Mouse (Mus musculus) hindbrain, embryonic 16.5 days (tissue): ENCODE measurements around the gene Ldhal6b. TPM values are rescaled to one million over a fixed set of nuclear protein-coding genes. Genes with fewer than 3 reads are reported as not detected.

ENCODE experiments used
- ATAC-seq: fragments of 200-750 bp; cut with Nextera tagmentation; 2 replicates; pipeline ENCODE4 v1.8.0; 2017; ENCODE audit warnings: moderate TSS enrichment, moderate library complexity
- H3K27ac ChIP-seq: fragments of 300-500 bp; sonication (generic); 2 replicates; pipeline ENCODE4 v1.5.1; 2014; ENCODE audit warnings: low read depth, mild to moderate bottlenecking, control low read depth, low read length, moderate library complexity
- H3K27me3 ChIP-seq: fragments of 300-500 bp; sonication (generic); replicated peaks from 2 replicates; pipeline ENCODE4 v1.6.1; 2014; ENCODE audit warnings: low read length; ENCODE audit not compliant: control insufficient read depth, insufficient read depth
- H3K36me3 ChIP-seq: fragments of 300-500 bp; sonication (generic); 2 replicates; pipeline ENCODE4 v1.6.1; 2014; ENCODE audit warnings: mild to moderate bottlenecking, low read length, moderate library complexity, mixed read lengths; ENCODE audit not compliant: control insufficient read depth, insufficient read depth
- H3K4me1 ChIP-seq: fragments of 300-500 bp; sonication (generic); 2 replicates; pipeline ENCODE4 v1.6.1; 2014; ENCODE audit warnings: low read depth, low read length; ENCODE audit not compliant: control insufficient read depth, insufficient read depth
- H3K4me2 ChIP-seq: fragments of 300-500 bp; sonication (generic); 2 replicates; pipeline ENCODE4 v1.6.1; 2014; ENCODE audit warnings: mild to moderate bottlenecking, low read length, control low read depth, moderate library complexity
- H3K4me3 ChIP-seq: fragments of 300-500 bp; sonication (generic); 2 replicates; pipeline ENCODE4 v1.5.1; 2014; ENCODE audit warnings: mild to moderate bottlenecking, low read length, control low read depth, moderate library complexity
- H3K9ac ChIP-seq: fragments of 300-500 bp; sonication (generic); 2 replicates; pipeline ENCODE4 v1.6.1; 2014; ENCODE audit warnings: low read depth, mild to moderate bottlenecking, control low read depth, low read length, moderate library complexity
- H3K9me3 ChIP-seq: fragments of 300-500 bp; sonication (generic); 2 replicates; pipeline ENCODE4 v1.6.1; 2014; ENCODE audit warnings: mild to moderate bottlenecking, low read length, moderate library complexity; ENCODE audit not compliant: control insufficient read depth
- WGBS: fragments of 180-500 bp; shearing (Covaris S2); extraction: QIAGEN DNeasy Blood & Tissue Kit; methylation state at CpG from one replicate; pipeline ENCODE4 v1.1.7; 2014; 5-methylcytosine and 5-hydroxymethylcytosine counted together
- polyA plus RNA-seq: library from polyadenylated mRNA; unstranded; fragments of >200 nt; fragmentation: Nextera tagmentation; extraction: Ambion mirVana; gene quantifications from 2 replicates; pipeline ENCODE4 v1.2.1, GENCODE M21; 2015

The Ldhal6b gene
- polyA plus RNA-seq, 1 experiment from 2014 or later = not detected

DNA sequence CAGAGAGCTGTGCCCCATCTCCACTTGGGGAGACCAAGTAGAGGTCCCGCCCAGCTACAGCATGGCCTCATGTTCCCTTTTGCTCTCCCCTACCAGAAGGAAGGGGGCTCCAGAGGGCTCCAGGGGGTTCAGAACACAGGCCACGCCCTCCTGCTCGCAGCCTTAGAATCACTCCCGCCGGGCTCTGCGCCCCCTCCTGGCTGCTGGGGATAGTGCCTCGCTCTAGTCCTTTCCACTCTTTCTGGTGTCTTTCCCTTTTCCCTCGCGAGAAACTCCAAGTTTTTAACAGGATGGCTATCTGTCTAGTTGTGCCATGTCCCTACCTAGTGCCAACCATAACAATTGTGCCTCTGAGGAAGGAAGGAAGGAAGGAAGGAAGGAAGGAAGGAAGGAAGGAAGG, 16.5 kb downstream of the Ldhal6b start:
- Histone ChIP-seq H3K27me3 (no peaks in the 10 kb centered on the region; the same call in 1 of the 2 replicates), H3K27ac (no peak overlapping the region), H3K4me1 (peaks cover 8% of the 10 kb centered on the region), H3K9ac (no peak overlapping the region), H3K9me3 (no peaks in the 10 kb centered on the region), H3K4me2 (peak overlapping the region; percentile 26; the same call in 1 of the 2 replicates), H3K36me3 (no peaks in the 10 kb centered on the region), H3K4me3 (no peak overlapping the region)
- 2% methylated on average over 9 of the region's 9 CpGs for WGBS
- ATAC-seq = no peak

DNA sequence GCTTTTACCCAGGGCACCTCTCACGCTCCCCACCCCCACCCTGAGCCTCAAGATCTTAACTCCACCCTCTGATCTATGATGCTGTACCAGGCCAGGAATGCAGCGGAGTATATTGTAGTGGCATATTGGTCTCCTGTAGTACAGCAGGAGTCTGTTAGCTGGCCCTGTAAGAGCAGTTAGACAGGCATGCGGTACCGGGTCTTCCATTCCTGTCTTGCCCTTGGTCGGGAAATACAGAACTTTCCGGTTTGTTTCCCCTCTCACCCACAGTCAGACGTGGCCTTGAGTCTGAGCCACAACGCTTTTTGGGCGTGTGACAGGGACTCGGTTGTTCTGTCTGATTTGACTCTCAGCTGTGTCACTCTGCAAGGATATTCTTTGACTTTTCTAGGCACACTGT, 17.3 kb downstream of the Ldhal6b start:
- no peaks in the 10 kb centered on the region for H3K9me3 ChIP-seq
- H3K4me1 ChIP-seq = peaks cover 8% of the 10 kb centered on the region
- WGBS = 91% methylated on average over 10 of the region's 10 CpGs
- H3K4me2 ChIP-seq = no peak overlapping the region
- no peaks in the 10 kb centered on the region for H3K36me3 ChIP-seq
- ATAC-seq = no peak
- no peaks in the 10 kb centered on the region; the same call in 1 of the 2 replicates for H3K27me3 ChIP-seq
- H3K27ac ChIP-seq = no peak overlapping the region
- H3K9ac ChIP-seq = no peak overlapping the region
- no peak overlapping the region for H3K4me3 ChIP-seq

DNA sequence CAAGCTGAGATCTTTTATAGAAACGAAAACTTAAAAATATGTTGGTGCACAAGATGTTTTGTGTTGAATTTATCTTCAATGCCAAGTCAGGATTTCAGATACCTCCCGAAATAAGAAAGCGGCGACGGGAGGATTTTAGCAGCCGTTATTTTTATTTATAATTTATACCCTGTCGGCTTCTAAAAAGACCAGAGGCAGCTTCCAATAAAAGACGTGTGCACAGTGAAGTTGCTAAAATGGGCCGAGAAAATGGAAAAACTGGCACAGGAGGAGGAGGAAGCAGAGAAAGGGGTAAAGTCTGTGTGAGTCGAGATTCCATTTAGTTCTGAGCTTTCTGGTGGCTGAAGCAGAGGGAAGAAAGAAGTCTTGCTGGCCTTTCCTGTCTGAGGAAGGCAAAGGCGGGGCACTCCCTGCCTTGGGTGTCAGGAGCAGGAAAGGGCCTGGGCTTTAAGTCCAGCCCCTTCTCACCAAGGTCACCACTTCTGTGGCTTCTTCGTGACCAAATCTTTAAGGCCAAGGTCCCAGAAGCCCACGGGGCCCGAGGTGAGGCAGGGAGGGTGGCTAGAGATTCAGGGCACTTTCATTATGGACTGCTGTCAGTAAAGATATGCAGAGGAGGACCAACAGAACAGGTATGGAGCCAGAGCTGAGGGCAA, 18.0 kb downstream of the Ldhal6b start:
- no peak for ATAC-seq
- peaks cover 8% of the 10 kb centered on the region for H3K4me1 ChIP-seq
- no peak overlapping the region for H3K9ac ChIP-seq
- 82% methylated on average over 14 of the region's 14 CpGs for WGBS
- H3K4me3 ChIP-seq = no peak overlapping the region
- H3K4me2 ChIP-seq = no peak overlapping the region
- no peak overlapping the region for H3K27ac ChIP-seq
- H3K27me3 ChIP-seq = no peaks in the 10 kb centered on the region; the same call in 1 of the 2 replicates
- H3K36me3 ChIP-seq = no peaks in the 10 kb centered on the region
- H3K9me3 ChIP-seq = no peaks in the 10 kb centered on the region

DNA sequence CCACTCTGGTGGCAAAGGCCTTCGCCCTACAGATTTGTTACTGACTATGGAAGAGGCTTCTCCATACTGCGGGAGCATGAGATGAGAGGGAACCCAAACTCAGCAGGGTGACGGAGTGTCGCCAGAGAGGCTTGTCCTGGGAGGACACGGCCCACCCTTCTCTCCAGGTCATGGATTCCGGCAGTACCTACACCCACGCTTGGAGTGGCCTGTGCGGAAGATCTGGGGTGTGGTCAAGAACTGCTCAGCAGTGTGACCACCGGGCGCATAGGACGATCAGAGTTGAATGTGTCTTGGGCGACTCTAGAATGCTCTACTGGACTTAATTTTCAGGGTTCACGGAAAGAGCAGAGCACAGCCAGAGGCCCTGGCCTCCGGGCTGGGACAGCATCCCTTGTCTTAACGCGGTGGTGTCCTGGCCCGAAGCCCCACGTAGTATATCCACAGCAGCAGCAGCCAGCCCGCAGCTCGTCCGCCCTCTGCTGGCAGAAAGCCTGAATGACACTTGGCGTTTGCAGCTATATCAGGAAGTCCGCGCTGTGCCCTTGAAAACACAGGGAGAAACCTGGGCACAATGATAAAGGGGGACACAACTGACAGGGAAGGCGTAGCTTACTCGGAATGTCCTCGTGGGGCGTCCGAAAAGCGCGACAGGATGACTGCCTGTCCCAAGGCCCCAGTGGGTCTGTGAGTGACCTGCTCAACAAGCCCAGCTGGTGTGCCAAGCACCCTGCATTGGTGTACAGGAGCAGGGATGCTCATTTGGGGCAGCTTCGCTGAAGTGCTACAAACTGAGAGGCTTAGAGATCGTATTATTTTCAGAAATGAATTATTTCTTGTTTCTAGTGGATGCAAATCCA, 21.2 kb downstream of the Ldhal6b start:
- ATAC-seq = peak; percentile 89
- peak overlapping the region; percentile 37 for H3K4me2 ChIP-seq
- no peak overlapping the region for H3K4me3 ChIP-seq
- H3K9ac ChIP-seq = peak overlapping the region; percentile 53
- WGBS = 26% methylated on average over 33 of the region's 33 CpGs
- no peak overlapping the region for H3K27ac ChIP-seq
- no peaks in the 10 kb centered on the region for H3K9me3 ChIP-seq
- H3K27me3 ChIP-seq = no peaks in the 10 kb centered on the region
- peaks cover 4% of the 10 kb centered on the region; the same call in 1 of the 2 replicates for H3K4me1 ChIP-seq
- no peaks in the 10 kb centered on the region for H3K36me3 ChIP-seq

DNA sequence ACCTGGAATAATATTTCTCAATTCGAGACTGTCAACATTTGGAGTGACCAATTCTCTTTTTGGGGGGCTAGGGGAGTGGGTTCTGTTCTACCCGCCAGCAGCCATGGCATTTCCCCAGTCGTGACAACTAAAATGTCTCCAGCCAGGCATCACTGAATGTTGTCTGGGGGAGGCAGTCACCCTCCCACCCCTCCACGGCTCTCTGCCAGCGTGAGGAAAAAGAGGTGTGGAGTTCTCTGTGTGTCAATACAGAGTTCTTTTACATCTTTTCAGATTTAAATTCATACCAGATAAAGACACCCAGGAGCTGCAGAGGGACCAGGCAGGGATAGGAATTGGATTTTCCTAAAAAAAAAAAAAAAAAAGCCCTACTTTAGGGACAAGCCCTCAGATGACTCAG, 22.4 kb downstream of the Ldhal6b start:
- Histone ChIP-seq H3K36me3 (no peaks in the 10 kb centered on the region), H3K4me1 (peaks cover 2% of the 10 kb centered on the region; the same call in 1 of the 2 replicates), H3K27me3 (no peaks in the 10 kb centered on the region), H3K9ac (no peak overlapping the region), H3K9me3 (no peaks in the 10 kb centered on the region), H3K4me3 (no peak overlapping the region), H3K27ac (no peak overlapping the region), H3K4me2 (no peak overlapping the region)
- no peak for ATAC-seq
- 65% methylated on average over 5 of the region's 5 CpGs for WGBS

DNA sequence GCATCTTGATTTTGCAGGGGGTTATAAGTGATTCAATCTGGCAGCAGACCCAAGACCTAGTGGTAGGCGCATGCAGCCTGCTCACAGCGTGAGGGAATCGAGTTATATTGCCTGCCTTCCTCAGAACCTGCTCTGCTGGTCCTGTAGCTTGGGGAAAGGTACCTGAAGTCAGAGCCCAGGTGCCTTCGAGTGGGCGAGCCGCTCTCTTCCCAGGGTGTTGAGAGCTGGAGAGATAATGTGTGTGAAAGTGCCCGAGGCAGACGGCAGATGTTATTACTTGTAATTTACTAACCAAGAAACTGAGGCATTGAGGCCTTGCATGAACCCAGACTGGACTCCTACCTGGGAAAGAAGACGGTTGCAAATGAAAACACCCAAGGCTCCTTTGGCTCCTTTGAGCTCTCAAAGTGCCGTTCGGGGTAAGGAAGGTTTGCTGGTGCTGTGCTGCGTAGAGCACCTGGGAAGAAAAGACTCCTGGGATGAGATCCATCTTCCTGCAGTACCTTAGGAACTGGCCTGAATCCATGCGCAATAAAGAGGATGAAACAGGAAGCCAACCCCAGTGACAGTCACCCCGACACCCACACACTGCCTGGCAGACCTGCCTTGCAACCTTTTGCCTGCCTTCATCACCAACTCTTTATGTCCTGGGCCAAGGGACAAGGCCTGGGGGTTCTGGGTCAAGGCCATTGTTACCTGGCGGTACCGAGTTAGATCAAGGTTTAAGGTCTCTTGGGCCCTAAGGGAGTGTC, 22.9 kb downstream of the Ldhal6b start:
- Histone ChIP-seq H3K4me2 (no peak overlapping the region), H3K9me3 (no peaks in the 10 kb centered on the region), H3K4me3 (no peak overlapping the region), H3K36me3 (no peaks in the 10 kb centered on the region), H3K27me3 (no peaks in the 10 kb centered on the region), H3K9ac (no peak overlapping the region), H3K4me1 (peaks cover 3% of the 10 kb centered on the region), H3K27ac (no peak overlapping the region)
- no peak for ATAC-seq
- WGBS = 88% methylated on average over 16 of the region's 16 CpGs

DNA sequence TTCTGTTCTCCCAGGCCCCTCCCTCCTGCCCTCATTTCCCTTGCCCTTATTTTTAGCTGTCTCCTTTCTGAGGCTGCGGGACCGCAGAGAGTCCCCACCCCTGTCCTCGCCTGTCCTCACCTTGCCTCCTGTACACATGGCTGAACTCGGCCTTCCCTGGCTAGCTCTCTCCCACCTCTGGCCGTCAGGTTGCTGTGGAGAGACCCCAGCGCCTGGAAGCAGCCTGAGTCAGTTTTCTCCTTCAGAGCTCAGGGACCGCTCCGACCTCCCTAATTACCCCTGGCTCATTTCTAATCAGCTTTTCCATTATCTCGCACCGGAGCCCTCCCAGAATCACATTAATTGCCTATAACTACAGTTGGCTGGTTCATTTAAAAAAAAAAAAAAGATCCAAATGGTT, 27.9 kb downstream of the Ldhal6b start:
- Histone ChIP-seq H3K27me3 (no peaks in the 10 kb centered on the region), H3K4me1 (peaks cover 6% of the 10 kb centered on the region; the same call in 1 of the 2 replicates), H3K9me3 (no peaks in the 10 kb centered on the region), H3K27ac (peak overlapping the region; percentile 45; the same call in 1 of the 2 replicates), H3K9ac (no peak overlapping the region), H3K4me3 (no peak overlapping the region), H3K4me2 (no peak overlapping the region), H3K36me3 (no peaks in the 10 kb centered on the region)
- ATAC-seq = peak; percentile 63; the same call in 1 of the 2 replicates
- whole genome bisulfite sequencing = 43% methylated on average over 10 of the region's 10 CpGs

DNA sequence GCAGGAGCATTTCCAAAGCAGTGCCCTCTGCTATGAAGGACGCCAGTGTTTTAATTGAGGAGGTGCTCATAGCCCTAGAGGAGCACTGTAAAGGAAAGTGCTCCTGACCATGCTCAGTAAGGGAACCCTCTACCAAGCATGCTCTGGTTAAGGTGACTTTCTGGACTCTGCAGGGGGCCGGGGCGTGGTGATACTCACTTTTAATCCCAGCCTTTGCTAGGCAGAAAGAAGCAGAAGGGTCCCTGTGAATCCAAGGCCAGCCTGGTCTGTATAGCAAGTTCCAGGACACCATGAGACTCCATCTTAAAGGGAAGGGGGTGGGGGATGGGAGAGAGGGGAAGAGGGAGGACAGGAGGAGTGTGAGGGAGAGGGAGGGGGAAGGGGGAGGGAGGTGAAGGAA, 30.2 kb downstream of the Ldhal6b start:
- WGBS = 70% methylated on average over 3 of the region's 3 CpGs
- Histone ChIP-seq H3K27ac (no peak overlapping the region), H3K36me3 (no peaks in the 10 kb centered on the region), H3K9ac (no peak overlapping the region), H3K27me3 (no peaks in the 10 kb centered on the region), H3K4me1 (peaks cover 6% of the 10 kb centered on the region; the same call in 1 of the 2 replicates), H3K9me3 (no peaks in the 10 kb centered on the region), H3K4me2 (no peak overlapping the region), H3K4me3 (no peak overlapping the region)
- ATAC-seq = no peak
